Mouse (Mus musculus) 3134 (cell line): ENCODE results near the gene Chrm4.

Experiments
- DNase-seq: peaks from one replicate; pipeline ENCODE4 v3.0.0-alpha.2; 2011; ENCODE audit warnings: low spot score; ENCODE audit not compliant: insufficient read length; ENCODE audit errors: extremely low read depth

Gene Chrm4

GRCm38 (mm10) chr2:91921790-91922570, 5.1 kb upstream of the Chrm4 start:
- no peak for DNase-seq

- no peak for DNase-seq
Measured at GRCm38 (mm10) chr2:91922586-91923414, 4.2 kb upstream of the Chrm4 start.

- no peak for DNase-seq
Measured at GRCm38 (mm10) chr2:91923415-91924337, 3.4 kb upstream of the Chrm4 start.

- no peak for DNase-seq
Measured at GRCm38 (mm10) chr2:91924726-91925125, 2.3 kb upstream of the Chrm4 start.

DNA sequence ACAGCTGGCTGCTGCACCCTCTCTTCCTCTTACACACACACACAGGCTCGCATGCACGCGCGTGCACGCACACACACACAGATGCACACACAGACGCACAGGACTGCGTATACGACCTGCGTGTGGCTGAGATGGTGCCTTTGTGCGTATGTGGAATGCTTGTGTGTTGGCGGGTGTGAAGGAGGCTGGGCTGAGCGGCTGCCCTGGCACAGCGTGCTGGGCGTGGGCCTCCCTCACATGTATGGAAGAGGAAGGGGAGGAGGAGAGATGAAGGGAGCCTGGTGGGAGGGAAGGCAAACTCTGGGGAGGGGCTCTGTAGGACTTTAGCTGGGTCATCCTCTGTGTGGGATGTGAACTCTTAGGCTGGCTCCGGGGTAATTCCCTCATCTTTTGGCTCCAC, 1.6 kb upstream of the Chrm4 start:
- no peak for DNase-seq

GRCm38 (mm10) chr2:91927826-91928533, 931 bp downstream of the Chrm4 start:
- no peak for DNase-seq

DNA sequence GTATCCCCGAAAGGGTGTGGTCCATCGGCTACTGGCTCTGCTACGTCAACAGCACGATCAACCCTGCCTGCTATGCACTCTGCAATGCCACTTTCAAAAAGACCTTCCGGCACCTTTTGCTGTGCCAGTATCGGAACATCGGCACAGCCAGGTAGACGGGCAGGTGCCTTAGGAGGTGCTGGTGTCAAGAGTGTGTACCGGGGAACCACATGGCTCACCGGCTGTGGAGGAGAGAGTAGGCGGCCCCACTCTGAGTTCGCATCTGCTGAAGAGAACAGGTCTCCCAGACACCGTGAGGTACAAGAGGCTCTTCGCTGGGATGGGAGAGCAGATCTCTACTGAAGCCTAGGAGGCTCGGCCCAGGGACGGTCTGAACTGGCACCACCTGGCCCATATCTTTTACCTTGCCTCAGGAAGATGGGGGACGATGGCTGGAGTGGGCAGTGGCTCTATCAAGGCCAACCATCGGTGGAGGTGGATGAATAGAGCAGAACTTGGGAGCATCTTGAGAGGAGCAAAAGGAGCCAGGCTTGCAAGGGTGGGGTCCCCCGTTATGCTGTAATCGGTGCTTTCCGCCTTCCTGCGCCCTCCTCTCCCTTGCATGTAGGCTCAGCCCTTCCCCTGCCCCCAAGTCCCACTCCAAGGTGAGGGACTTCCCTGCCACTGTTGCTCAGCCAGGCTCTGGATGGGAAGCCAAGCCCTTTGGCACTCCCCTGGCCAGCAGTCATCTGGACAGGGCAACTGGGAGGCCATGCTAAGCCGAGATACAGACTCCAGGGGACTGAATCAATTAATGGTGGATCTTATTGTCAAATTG, 1.7 kb downstream of the Chrm4 start:
- DNase-seq: no peak

GRCm38 (mm10) chr2:91929455-91929854, 2.4 kb downstream of the Chrm4 start:
- no peak for DNase-seq

DNA sequence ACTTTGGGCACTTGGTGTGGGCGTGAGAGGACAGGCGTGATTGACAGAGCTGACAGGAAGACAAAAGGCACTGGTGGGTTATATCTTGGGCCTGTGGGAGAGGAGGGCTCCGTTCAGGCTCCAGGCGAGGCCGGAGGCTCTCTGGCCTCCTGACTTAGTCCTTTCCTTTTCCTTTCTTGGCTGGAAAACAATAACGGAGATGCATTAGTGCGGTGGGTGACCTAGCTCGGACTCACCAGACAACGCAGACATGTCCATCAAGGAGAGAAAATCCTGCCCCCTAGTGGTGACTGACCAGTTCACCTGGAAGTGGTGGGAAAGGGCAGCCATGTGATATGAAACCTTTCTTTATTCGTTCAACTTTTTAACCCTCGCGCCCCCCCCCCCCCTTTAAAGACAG, 2.9 kb downstream of the Chrm4 start:
- no peak for DNase-seq

GRCm38 (mm10) chr2:91930761-91931291, 3.8 kb downstream of the Chrm4 start:
- DNase-seq: no peak

DNA sequence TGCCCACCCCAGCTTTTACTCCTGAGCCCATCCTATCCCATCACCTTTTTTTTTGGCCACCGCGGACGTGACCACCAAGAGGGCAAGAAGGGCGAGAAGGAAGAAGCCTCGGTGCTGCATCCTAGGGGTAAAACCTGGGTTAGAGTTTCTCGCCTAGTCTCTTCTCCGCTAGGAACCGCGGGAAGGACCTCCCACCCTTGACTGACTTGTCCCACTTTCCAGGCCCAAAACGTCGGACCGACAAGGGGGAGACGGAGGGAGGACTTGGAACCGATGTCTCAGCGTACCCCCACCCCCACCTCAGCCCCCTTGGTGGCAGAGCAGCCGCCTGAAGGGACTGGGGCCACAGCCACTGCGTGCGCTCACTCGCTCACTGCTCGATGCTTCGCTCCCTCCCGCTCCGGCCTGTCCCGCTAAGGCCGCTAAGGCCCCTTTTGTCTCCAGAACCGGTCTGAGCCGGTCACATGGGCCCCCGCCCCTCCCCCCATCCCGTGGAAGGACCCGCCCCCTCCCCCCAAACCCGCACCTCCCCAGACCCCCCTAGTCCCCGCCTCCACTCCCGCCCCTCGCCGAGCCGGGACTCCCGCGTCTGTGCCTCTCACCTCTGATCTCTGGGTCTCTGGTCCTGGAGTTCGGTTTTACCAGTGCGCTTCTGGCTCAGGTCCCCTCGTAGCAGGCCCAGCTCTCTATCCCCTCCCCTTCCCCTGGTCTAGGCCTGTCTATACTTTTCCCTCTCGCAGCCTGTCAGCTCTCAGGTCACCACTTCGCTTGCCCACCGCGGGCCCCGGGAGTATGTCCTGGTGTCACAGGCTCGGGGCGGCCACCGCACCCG, 4.5 kb downstream of the Chrm4 start:
- no peak for DNase-seq

- DNase-seq: no peak
Measured at GRCm38 (mm10) chr2:91932160-91932711, 5.2 kb downstream of the Chrm4 start, which contains the start of gene Mdk. Gene Mdk (minus strand): TSS chr2:91932297.

- DNase-seq: no peak
Measured at GRCm38 (mm10) chr2:91932737-91933350, 5.8 kb downstream of the Chrm4 start.

GRCm38 (mm10) chr2:91933471-91933870, 6.4 kb downstream of the Chrm4 start:
- no peak for DNase-seq

- DNase-seq: no peak
Measured at GRCm38 (mm10) chr2:91934016-91934415, 7.0 kb downstream of the Chrm4 start.

GRCm38 (mm10) chr2:91934826-91935525, 7.9 kb downstream of the Chrm4 start:
- DNase-seq: no peak

GRCm38 (mm10) chr2:91936154-91936553, 9.1 kb downstream of the Chrm4 start:
- DNase-seq: no peak
